Mouse (Mus musculus) ES-CJ7 (cell line): ENCODE measurements around the gene Ptgis.

ENCODE experiments used
- DNase-seq: peaks from one replicate; pipeline ENCODE4 v3.0.0; 2011; ENCODE audit warnings: low read depth, low spot score

The Ptgis gene

DNA sequence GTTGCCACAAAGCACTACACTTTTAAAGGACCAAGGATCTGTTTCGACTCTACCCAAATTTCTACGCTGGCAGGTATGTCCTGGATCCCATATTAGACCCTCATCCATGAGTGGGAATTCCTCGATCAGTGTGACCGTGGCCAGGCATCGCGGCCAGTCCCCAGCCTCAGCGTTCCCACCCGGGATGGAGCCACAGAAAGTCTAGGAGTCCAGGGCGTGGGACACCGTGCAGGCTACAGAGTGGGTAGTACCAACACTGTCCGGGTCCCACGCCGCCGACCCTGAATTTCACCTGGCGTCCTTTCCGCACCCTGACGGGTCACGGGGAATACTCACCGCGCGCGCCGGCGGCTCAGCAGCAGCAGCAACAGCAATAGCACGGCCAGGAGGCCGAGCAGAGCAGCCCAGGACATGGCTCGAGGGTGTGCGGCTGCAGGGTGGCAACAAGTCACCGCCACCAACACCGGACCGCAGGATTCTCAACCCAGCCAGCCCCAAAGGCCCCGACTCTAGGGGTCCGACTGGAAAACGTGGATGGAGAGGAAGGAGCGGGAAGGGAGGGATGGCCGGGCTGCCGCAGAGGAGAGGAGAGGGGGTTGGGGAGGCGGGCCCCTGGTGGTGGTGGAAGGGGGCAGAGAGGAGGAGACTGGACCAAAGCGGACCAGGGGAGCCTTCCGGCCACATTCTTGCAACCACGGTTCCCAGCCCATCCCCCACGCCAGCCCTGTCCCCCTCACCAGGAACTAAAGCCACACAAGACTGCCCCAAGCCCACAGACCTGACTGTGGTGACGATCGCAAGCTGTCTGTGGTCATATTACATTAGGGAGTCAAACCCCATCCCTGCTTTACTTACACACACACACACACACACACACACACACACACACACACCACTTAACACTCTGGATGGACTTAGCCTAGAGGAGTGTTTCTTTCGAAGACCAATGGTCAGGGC lies at the start of gene Ptgis:
Gene Ptgis, minus strand, starts transcription at position 597 of the 957 bp plus-strand sequence.
- DNase-seq, result peak; percentile 21

DNA sequence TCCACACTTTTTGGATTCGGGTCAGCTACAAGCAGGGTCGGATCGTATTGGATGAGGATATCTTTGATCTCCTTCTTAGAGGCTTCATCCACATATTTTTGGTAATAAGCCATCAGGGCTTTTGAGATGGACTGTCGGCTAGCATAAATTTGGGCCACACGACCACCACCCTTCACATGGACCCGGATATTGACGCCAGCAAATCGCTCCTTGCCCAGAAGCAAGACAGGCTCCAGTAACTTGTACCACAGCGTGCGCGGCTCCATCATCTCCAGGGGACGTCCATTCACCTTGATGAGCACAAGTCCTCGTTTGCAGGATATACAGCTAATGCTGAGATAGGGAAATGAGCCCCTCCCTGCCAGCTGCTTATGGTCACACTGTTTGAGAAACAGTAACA lies 41.1 kb upstream of the Ptgis start:
- DNase-seq, result no peak

- no peak for DNase-seq
These were observed 40.5 kb upstream of the Ptgis start for GRCm38 (mm10) chr2:167280986-167281310.

- DNase-seq, result peak; percentile 71
These were observed 39.9 kb upstream of the Ptgis start for GRCm38 (mm10) chr2:167280090-167280985.

GRCm38 (mm10) chr2:167278751-167279526 lies 38.5 kb upstream of the Ptgis start:
- DNase-seq, result peak; percentile 81

GRCm38 (mm10) chr2:167278011-167278410 lies 37.6 kb upstream of the Ptgis start:
- DNase-seq, result no peak

DNA sequence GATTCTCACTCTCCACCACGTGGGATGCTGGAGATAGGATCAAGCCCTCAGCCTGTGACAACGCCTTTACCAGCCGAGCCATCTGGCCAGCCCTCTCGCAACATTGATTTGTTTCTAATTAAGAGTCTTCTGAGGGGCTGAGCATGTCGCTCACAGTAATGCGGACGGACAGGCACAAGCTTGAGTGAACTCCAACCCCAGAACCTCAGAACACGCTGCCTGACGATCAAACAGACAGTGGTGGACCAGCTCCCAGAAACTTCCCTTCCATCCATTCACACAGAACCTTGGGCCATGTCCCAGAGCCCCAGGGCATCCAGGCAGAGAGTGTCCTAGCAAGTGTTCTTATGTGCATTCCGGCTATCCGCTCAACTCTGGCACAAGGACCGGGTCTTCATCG lies 36.6 kb upstream of the Ptgis start:
- no peak for DNase-seq

GRCm38 (mm10) chr2:167275856-167276255 lies 35.5 kb upstream of the Ptgis start:
- no peak for DNase-seq

DNA sequence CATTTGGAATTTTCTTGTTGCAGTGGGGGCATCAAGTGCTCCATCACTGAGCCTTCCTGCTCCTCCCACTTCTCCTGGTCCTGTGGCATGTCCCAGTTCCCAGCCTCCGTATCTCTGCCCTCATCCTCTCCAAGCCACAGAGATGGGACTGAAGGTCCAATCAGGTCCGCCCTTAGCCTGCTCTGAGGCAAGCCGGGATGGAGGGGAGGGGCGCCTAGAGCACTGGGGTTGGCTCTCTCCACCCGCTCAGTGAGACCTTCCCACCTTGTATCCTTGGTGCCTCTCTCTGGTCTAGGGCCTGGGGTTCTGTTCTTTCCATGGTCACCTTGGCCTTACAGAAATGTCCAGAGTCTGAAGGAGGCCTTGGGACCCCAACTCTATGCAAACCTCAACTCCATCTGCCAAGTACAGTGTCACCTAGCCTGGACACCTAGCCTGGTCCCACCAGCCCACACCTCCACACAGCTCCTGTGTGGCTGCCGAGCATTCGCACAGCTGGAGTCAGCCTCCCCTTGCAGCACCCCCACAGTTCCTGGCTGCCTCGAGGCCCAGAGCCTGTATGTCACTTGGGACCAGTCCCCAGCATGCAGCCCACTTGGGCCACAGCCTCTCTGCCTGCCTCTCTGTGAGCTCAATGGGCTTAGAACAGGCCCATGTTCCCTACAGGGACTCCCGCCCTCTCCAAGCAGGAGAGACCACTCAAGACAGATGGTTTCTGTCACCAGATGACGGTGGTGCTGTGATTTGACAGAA lies 34.5 kb upstream of the Ptgis start:
- DNase-seq, result no peak

DNA sequence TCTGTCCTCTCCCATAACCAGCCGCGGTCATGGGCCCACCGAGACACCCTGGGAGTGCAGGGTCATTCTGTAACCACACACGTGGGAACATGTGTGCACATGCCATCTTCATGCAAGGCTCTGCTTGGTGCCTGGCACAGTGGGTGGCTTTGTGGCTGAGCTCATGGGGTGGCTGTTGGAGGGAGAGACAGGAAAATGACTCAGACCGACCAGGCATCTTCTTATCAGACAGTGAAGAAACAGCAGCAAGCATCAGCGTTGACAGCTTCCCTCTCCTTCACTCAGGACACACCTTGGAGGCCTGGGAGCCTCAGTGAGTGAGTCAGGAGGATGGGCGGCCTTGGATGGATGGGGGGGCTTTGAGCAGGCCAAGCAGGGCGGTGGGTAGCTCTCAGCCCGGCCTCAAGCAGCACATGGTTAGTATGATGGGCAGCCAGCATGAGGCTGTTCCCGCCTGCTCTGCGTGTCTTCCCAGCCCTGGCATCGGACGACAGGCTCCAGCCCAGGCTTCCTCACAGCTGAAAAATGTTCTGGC lies 32.9 kb upstream of the Ptgis start:
- no peak for DNase-seq

DNA sequence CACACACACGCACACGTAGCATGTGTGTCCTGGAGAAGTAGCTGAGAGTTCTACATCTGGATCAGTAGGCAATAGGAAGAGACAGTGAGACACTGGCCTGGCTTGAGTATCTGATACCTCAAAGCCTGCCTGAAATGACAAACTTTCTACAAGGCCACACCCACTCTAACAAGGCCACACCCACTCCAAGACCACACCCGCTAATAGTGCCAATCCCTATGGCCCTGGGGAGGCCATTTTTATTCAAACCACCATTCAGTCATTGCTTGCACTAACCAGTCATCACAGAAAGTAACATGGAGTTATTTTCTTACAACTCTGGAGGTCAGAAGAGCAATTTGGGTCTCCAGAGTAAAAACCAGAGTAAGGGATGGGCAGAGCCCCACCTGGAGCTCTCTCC lies 32.3 kb upstream of the Ptgis start:
- no peak for DNase-seq

DNA sequence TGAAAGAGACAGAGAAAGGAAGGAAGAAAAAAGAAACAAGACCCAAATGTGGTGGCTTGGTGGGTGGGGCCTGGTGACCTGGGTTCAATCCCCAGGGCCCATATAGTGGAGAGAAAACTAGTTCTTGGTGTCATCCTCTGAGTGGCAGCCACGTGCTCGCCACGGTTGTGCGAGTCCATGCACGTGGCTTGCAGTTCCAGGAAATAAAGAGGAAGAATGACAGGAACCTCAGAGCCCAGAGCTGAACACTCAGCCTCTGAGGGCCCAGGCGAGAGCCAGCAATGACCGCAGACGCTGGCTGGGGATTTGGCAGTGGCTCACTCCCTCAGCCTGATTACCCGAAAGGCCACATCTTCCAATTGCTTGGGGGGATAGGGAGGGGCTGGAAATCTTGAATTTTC lies 30.7 kb upstream of the Ptgis start:
- DNase-seq, result no peak

GRCm38 (mm10) chr2:167270496-167270895 lies 30.1 kb upstream of the Ptgis start:
- no peak for DNase-seq

- DNase-seq, result no peak
These were observed 28.3 kb upstream of the Ptgis start for GRCm38 (mm10) chr2:167268721-167269120.

- no peak for DNase-seq
These were observed 27.9 kb upstream of the Ptgis start for GRCm38 (mm10) chr2:167268411-167268690.

- no peak for DNase-seq
These were observed 27.4 kb upstream of the Ptgis start for GRCm38 (mm10) chr2:167267531-167268410.

DNA sequence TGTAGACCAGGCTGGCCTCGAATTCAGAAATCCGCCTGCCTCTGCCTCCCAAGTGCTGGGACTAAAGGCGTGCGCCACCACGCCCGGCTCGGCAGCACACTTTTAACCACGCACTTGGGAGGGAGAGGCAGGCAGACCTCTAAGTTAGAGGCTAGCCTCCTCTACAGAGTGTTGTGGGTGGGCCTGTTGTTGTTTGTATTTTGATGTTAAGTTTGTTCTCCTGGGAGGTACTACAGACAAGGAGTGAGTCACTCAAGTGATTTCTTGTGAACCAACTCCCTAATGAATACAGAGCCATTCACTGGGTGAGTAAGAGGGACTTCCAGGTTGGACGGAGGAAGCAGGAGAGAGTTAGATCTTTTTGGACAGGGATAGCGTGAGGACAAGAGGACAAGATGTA lies 25.8 kb upstream of the Ptgis start:
- DNase-seq, result peak; percentile 78

GRCm38 (mm10) chr2:167265806-167266205 lies 25.4 kb upstream of the Ptgis start:
- peak; percentile 73 for DNase-seq

DNA sequence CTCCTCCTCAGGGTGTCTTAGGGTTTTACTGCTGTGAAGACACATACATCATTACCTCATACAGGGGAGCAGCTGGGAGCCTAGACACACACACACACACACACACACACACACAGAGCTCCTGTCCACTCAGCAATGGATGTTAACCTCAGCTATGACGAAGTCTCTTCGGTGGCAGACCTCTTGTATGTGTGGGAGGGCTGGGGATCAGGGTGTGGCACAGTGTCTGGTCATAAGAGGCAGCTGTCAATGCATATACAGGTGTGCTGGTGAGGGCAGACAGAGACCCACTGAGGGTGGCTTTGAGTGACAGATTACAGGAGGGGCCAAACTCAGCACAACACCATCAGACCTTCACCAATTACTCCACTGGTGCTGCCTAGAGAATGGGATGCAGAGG lies 24.6 kb upstream of the Ptgis start:
- no peak for DNase-seq

DNA sequence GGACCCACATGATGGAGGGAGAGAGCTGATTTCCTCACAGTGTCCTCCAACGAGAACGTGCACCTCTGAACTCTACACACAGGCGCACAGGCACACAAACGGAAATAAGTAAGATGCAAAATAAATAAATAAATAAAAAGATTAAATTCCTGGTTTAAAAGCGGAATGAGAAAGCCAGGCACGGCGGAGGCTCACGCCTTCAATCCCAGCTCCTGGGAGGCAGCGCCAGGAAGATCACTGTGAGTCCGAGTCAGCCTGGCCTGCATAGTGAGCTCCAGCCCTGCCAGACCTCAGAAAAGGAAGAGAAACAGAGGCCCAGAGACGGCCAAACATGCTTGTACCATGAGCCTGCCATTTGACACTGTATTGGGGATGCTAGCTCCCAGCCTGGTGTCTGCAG lies 23.5 kb upstream of the Ptgis start:
- DNase-seq, result no peak
